Mouse (Mus musculus) E14TG2a.4 (cell line): ENCODE results near the gene Nudt15.

Source experiments
- H3K27me3 ChIP-seq: 2 replicates; pipeline ENCODE4 v1.6.1; 2014; ENCODE audit warnings: low read length, control low read depth; ENCODE audit not compliant: insufficient read depth
- H3K36me3 ChIP-seq: 2 replicates; pipeline ENCODE4 v1.6.1; 2014; ENCODE audit warnings: low read length, control low read depth; ENCODE audit not compliant: insufficient read depth
- H3K4me1 ChIP-seq: replicated peaks from 2 replicates; pipeline ENCODE4 v1.6.1; 2014; ENCODE audit warnings: low read depth, low read length, control low read depth
- H3K4me3 ChIP-seq: replicated peaks from 2 replicates; pipeline ENCODE4 v1.5.1; 2014; ENCODE audit warnings: mild to moderate bottlenecking, low read length
- H3K9me3 ChIP-seq: 2 replicates; pipeline ENCODE4 v1.6.1; 2014; ENCODE audit warnings: low read length, control low read depth
- CTCF ChIP-seq: conservative IDR thresholded peaks from 2 replicates; pipeline ENCODE4 v1.5.1; 2014; ENCODE audit warnings: low read length
- NANOG ChIP-seq: IDR thresholded peaks from 2 replicates; pipeline ENCODE4 v1.6.1; 2014; ENCODE audit warnings: borderline replicate concordance, low read length, mixed read lengths
- POU5F1 ChIP-seq: IDR thresholded peaks from 2 replicates; pipeline ENCODE4 v1.6.1; 2014; ENCODE audit warnings: low read length, borderline replicate concordance

Nudt15 gene

DNA sequence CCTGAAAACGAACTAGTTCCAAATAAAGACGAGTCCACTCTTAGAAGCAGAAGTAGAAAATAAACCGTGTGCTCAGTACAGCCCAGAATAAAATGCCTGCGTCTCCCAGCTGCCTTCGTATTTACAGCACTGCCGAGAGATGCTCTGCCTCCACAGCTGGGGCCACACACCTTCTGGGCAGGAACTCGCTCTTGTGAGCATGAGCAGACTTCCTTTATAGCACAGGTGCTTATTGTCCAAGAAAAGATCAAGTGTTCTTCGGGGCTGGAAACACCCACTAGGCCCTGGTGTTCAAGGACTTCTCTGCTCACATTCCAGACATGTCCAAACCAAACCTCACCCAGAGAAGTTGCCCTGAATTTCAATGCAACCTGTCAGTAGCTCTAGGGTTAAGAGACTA lies 77.4 kb downstream of the Nudt15 start:
- Histone ChIP-seq H3K9me3 (no peaks in the 10 kb centered on the region), H3K36me3 (no peaks in the 10 kb centered on the region), H3K4me3 (no peak overlapping the region), H3K4me1 (peaks cover 12% of the 10 kb centered on the region), H3K27me3 (no peaks in the 10 kb centered on the region)
- no peak for TF ChIP-seq NANOG
- no peak for TF ChIP-seq POU5F1
- no peak for TF ChIP-seq CTCF

DNA sequence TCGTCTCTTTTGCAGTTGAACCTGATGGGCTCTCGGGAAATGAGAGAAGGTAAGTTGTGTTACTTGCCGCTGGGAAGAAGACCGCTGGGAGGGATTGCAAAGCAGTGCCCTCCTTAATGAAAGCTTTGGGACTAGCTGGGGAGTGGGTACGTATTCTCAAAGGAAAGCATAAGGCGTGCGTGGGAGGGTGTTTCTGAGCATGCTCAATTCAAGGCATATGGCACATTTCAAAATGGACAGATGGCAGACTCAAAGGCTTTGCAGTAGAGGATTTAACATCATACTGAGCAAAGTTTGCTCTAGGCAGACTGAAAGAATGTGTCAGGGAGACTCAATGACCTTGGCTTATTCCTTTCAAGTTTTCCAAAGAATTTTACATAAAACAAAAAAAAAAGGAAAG lies 78.5 kb downstream of the Nudt15 start:
- no peaks in the 10 kb centered on the region for H3K9me3 ChIP-seq
- TF ChIP-seq POU5F1 (no peak), CTCF (no peak), NANOG (no peak)
- no peak overlapping the region for H3K4me3 ChIP-seq
- no peaks in the 10 kb centered on the region for H3K27me3 ChIP-seq
- no peaks in the 10 kb centered on the region for H3K36me3 ChIP-seq
- peaks cover 10% of the 10 kb centered on the region for H3K4me1 ChIP-seq
